Mouse (Mus musculus) myocyte (in vitro differentiated cells): ENCODE measurements around the gene Ces3a.

Source experiments
- E2F4 ChIP-seq: IDR thresholded peaks from one replicate; pipeline ENCODE4 v1.6.1; 2011; ENCODE audit warnings: mild to moderate bottlenecking, control low read depth, moderate library complexity; ENCODE audit not compliant: insufficient read depth
- MAX ChIP-seq: IDR thresholded peaks from one replicate; pipeline ENCODE4 v1.6.1; 2011; ENCODE audit warnings: low read depth, mild to moderate bottlenecking, control low read depth
- TCF12 ChIP-seq: IDR thresholded peaks from one replicate; pipeline ENCODE4 v1.6.1; 2011; ENCODE audit warnings: mild to moderate bottlenecking, control low read depth; ENCODE audit not compliant: poor library complexity, insufficient read depth, severe bottlenecking

DNA sequence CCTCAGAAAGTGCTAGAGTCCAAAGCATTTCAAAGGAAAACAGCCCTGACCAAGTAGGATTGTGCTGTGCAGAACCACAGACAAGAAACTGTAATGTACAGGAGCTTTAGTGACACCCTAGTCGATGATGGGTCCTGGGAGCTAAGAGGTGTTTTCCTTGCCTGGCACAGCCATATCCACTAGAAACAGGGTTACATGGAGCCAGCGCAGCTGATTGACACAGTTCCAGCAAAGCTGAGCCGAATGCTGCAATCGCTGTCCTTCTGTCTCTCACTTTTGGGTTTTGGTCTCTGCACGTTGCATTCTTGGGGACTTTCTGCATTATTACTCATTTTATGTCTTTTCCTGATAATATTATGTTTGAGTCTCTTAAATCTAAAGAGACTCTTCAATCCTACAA is 30.2 kb downstream of the Ces3a start:
- TF ChIP-seq TCF12 (no peak), MAX (no peak), E2F4 (no peak)
